Mouse (Mus musculus) left cerebral cortex, postnatal 14 days (tissue): ENCODE measurements around the gene Fam49a. TPM values are rescaled to one million over a fixed set of nuclear protein-coding genes. Genes with fewer than 3 reads are reported as not detected.

Experiments
- DNase-seq, 2 experiments: peaks; one replicate each; pipeline ENCODE4 v3.0.0; 2021 to 2022; ENCODE audit warnings: low spot score in 2 of 2, mixed read lengths in 1 of 2
- intact Hi-C: fragments of 180-260 bp; cut with DNase I; formaldehyde crosslinking; loops from one replicate; pipeline ENCODE4 v1.15.1; 2025
- total RNA-seq, 2 experiments: library from RNA; stranded (reverse); gene quantifications; 2 replicates each; pipeline ENCODE4 v1.2.3; 2021

Fam49a gene
- total RNA-seq, 2 experiments from 2014 or later: 287 to 288 TPM

- no peak for DNase-seq
- intact Hi-C loops: no loop called here
Measured at GRCm38 (mm10) chr12:12343320-12343719, 81.4 kb downstream of the Fam49a start.

DNA sequence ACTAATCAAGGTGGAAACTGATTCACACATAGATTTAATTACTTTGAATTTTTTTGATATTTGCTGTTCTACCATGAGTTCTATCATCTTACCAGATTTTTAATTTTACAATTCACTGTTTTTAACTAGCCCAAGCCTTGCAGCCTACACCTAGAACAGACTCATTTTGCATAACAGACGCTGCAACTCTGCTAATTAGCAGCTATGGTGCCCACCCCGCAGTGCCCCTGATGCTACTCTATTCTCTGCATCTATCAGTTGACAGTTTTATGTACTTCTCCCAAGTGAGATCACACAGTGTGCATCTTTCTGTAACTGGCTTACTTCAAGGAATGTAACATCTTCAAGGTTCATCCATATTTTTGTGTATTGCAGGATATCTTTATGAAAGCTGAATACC lies 86.7 kb downstream of the Fam49a start:
- intact Hi-C loops: no loop called here
- no peak for DNase-seq

DNA sequence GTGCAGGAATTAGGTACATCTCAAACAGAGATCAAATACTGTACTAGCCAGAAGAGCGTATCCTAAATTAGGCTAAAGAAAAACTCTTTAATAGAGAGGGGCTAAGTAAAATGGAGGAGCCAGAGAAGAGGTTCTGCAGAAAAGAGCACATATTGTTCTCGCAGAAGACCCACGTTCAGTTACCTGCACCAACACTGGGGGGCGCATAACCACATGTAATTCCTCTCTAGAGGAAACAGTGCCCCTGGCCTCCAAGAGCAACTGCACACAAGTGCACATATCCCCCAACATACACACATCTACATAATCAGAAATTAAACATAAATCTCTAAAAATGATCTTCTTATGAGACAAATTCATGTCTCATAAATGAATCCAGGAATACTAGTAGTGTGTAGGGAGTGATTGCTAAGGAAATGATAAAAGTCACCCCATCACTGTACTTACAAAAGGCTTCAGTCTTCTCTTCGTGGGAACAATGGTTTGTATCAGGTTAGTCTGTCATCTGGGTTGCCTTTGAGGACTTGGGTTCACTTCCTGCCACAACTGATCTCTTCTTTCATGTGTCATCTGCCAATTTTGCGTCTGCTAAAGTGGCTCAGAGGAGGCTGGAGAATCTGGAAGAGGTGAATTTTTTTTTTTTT lies 87.8 kb downstream of the Fam49a start:
- DNase-seq: no peak
- intact Hi-C loops: no loop called here

DNA sequence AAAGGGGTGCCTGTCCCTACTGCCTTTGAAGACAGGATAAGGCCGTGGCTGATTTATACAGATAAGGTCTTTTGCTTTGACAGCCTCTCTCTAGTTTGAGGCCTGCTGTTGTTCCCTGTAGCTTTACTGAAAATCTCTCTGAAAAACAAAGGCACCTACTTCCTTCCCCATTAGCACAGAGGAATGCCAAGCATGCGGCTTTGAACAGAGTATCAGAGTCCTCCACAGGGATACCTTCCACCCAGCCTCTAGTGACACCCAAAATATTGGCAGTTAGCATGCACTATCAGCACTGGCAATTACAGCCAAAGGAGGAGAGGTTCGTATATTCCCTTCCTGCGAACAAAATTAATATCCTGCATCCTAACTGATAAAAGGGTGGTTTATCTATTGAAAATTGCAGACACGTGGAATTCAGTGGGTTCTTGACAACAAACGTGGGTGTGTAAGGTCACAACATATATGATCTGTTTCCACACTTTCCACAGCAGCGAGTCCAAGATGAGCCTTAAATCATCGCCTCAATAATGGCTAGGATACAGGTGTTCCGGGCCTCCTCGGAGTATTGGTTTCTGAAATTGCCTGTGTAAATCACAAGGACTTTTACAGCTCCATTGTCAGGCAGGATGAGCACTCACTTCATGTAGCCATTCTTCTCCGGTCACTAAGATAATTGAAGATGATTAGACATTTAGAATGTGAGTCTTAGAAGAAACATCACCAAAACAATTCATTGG lies 90.0 kb downstream of the Fam49a start:
- DNase-seq: no peak
- intact Hi-C loops: no loop called here

- DNase-seq: no peak
- intact Hi-C loops: no loop called here
Measured at GRCm38 (mm10) chr12:12354115-12354653, 92.2 kb downstream of the Fam49a start.

DNA sequence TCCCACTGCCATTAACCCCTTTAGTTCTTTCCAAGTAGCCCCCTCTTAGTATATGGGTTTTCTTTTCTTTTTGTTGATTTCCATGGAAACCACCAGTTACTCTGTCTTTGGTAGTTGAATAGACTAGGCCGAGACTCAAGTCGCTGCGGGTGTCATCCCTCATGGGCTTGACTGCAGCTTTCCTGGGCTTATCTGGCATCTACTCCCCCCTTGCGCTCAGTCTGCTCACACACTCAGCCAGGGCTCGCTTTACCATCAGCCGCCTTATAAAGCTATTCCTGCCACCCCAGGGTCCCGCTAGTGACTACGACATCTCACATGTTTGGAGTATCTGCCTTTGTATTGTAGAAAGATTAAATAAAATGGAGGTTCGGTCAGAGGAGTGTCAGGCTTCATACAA lies 94.1 kb downstream of the Fam49a start:
- intact Hi-C loops: no loop called here
- no peak for DNase-seq

DNA sequence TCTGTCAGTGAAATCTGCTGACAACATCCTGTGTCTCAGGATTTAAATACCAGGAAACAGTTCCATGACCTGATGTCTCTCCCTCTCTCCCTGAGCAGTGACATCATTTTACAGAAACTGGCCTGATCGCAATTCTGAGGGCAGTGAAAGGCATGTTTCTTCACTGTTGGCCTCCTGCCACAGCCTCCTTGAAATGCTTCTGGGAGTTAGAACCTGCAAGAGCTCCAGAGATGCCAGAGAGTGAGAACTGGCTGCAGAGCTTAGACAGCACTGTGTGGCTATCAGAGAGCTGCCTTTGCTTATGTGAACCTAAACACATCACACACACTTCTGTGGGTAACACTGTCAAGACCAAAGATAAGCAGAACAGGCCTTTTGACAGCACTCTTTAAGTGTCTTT lies 94.5 kb downstream of the Fam49a start:
- peak; percentile 32 to 44 for DNase-seq

GRCm38 (mm10) chr12:12356946-12357345 lies 95.0 kb downstream of the Fam49a start:
- DNase-seq: no peak
- intact Hi-C loops: no loop called here

More for the DNA sequence above, 94.5 kb downstream of the Fam49a start:
- intact Hi-C loops: no loop called here

GRCm38 (mm10) chr12:12359923-12360322 lies 98.0 kb downstream of the Fam49a start:
- no peak for DNase-seq
- intact Hi-C loops: no loop called here

- intact Hi-C loops: no loop called here
- no peak for DNase-seq
Measured at GRCm38 (mm10) chr12:12362371-12362770, 100.4 kb downstream of the Fam49a start.

GRCm38 (mm10) chr12:12364201-12364600 lies 102.3 kb downstream of the Fam49a start:
- intact Hi-C loops: no loop called here
- no peak for DNase-seq

GRCm38 (mm10) chr12:12367423-12367822 lies 105.5 kb downstream of the Fam49a start:
- intact Hi-C loops: no loop called here
- peak; percentile 43 to 83 for DNase-seq

GRCm38 (mm10) chr12:12373111-12373862 lies 111.3 kb downstream of the Fam49a start:
- intact Hi-C loops: no loop called here
- DNase-seq: no peak

GRCm38 (mm10) chr12:12379056-12379455 lies 117.1 kb downstream of the Fam49a start:
- intact Hi-C loops: no loop called here
- DNase-seq: no peak

DNA sequence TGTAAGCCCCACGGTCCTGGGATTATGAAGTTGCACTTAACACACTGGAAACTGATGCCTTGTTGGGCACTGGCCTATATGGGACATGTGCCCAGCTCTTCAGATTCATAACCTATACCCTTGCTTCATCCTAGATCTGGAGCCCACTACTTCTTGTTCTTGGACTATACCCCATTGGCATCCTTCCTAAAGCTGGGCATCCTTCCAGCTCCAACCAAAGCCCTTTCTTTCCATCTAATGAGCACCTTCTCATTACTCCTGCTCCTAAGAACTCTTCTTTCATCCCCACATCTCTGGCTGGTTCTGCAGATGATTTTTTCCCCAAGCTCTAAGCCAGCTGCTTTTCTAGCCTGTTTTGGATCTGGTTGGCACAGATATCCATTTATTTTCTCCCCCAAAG lies 127.3 kb downstream of the Fam49a start:
- no peak for DNase-seq
- intact Hi-C loops: no loop called here

DNA sequence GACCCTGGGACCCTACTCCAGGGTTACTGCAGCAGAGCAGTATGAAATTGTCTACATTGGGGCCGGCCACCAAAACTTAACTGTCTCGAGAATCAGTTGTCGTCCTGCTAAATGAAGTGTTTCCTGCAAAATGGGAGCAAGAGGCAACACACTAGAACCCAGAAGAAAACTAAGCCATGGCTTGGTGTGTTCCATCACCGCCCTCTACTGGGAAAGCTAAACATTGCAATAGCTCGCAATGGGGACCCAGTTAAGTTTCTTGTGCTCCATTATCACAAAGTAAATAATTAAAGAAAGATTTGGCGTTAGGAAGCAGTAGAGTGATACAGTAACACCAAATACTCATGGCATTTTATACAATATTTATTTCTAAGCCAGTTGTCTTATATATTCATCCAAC lies 134.3 kb downstream of the Fam49a start:
- intact Hi-C loops: loop anchor here (1.0 to 2.0 kb wide), 2 partner anchors 73 to 219 kb away; no protein-coding TSS in a partner anchor
- peak; percentile 72 to 80 for DNase-seq

GRCm38 (mm10) chr12:12401051-12401465 lies 139.1 kb downstream of the Fam49a start:
- peak; percentile 46 to 61 for DNase-seq
- intact Hi-C loops: no loop called here

DNA sequence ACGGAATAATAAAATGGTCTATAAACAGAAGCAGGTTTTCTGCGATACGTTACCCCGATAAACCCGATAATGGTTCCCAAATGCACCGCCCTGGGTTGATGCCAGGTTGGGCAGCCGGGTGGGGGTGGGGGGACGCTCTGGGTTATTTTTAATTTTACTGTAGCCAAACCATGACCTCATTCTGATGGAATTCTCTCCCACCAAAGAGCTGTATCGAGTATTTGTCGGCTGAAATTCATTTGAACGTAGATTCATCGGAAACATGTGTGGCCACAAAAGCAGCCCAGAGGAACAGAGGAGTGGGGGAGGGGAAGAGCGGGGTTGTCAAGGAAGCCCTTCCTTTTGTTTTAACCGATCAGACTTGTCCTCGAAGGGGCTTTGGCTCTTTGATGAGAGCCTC lies 139.6 kb downstream of the Fam49a start:
- DNase-seq: no peak
- intact Hi-C loops: no loop called here

GRCm38 (mm10) chr12:12405491-12406110 lies 143.7 kb downstream of the Fam49a start:
- intact Hi-C loops: no loop called here
- no peak for DNase-seq

GRCm38 (mm10) chr12:12409044-12409443 lies 147.1 kb downstream of the Fam49a start:
- intact Hi-C loops: no loop called here
- no peak for DNase-seq
